Mouse (Mus musculus) embryonic facial prominence, embryonic 10.5 days (tissue): ENCODE measurements at regions not wholly inside any gene's neighbourhood (a gene's known extent, or its start where the extent isn't known, plus 50 kb on each side); places are given as distances from the start of the nearest gene placed in this dataset.
A peak's percentile ranks its signal among the peaks of the same experiment; 100 is the strongest.

Experiments used
- DNase-seq: peaks from one replicate; pipeline ENCODE4 v3.0.0-alpha.2; 2017; ENCODE audit warnings: low spot score
- H3K27ac ChIP-seq: fragments of 300-500 bp; sonication (generic); replicated peaks from 2 replicates; pipeline ENCODE4 v1.5.1; 2016; ENCODE audit warnings: mild to moderate bottlenecking
- H3K27me3 ChIP-seq: fragments of 300-500 bp; sonication (generic); replicated peaks from 2 replicates; pipeline ENCODE4 v1.6.1; 2016; ENCODE audit warnings: low read depth, mild to moderate bottlenecking; ENCODE audit not compliant: poor library complexity, severe bottlenecking
- H3K36me3 ChIP-seq: fragments of 300-500 bp; sonication (generic); replicated peaks from 2 replicates; pipeline ENCODE4 v1.6.1; 2016; ENCODE audit warnings: mild to moderate bottlenecking, moderate library complexity
- H3K4me1 ChIP-seq: fragments of 300-500 bp; sonication (generic); 2 replicates; pipeline ENCODE4 v1.6.1; 2016
- H3K4me3 ChIP-seq: fragments of 300-500 bp; sonication (generic); 2 replicates; pipeline ENCODE4 v1.5.1; 2016; ENCODE audit warnings: mild to moderate bottlenecking, moderate library complexity
- H3K9me3 ChIP-seq: fragments of 300-500 bp; sonication (generic); 2 replicates; pipeline ENCODE4 v1.6.1; 2016; ENCODE audit warnings: mild to moderate bottlenecking
- WGBS: fragments of 180-500 bp; shearing (Covaris S2); methylation state at CpG from one replicate; pipeline ENCODE4 v1.1.7; 2016; 5-methylcytosine and 5-hydroxymethylcytosine counted together

GRCm38 (mm10) chr15:60617371-60617770 lies 236.2 kb downstream of the Fam84b start:
- DNase-seq = no peak
- Histone ChIP-seq H3K9me3 (no peaks in the 10 kb centered on the region), H3K4me1 (no peaks in the 10 kb centered on the region), H3K4me3 (no peak overlapping the region), H3K27ac (no peak overlapping the region), H3K27me3 (no peaks in the 10 kb centered on the region), H3K36me3 (no peaks in the 10 kb centered on the region)
- 72% methylated on average over 2 of the region's 2 CpGs for WGBS

- Histone ChIP-seq H3K4me1 (no peaks in the 10 kb centered on the region), H3K27me3 (no peaks in the 10 kb centered on the region), H3K27ac (no peak overlapping the region), H3K9me3 (no peaks in the 10 kb centered on the region), H3K4me3 (no peak overlapping the region), H3K36me3 (no peaks in the 10 kb centered on the region)
- no peak for DNase-seq
Measured at GRCm38 (mm10) chr15:60601885-60602284, 251.7 kb downstream of the Fam84b start.

- H3K27ac ChIP-seq = no peak overlapping the region
- WGBS = 85% methylated on average over 5 of the region's 5 CpGs
- no peaks in the 10 kb centered on the region for H3K36me3 ChIP-seq
- no peak for DNase-seq
- no peaks in the 10 kb centered on the region for H3K4me1 ChIP-seq
- no peaks in the 10 kb centered on the region for H3K27me3 ChIP-seq
- H3K9me3 ChIP-seq = no peaks in the 10 kb centered on the region
- H3K4me3 ChIP-seq = no peak overlapping the region
Measured at GRCm38 (mm10) chr15:60577084-60577483, 276.5 kb downstream of the Fam84b start.

- Histone ChIP-seq H3K27me3 (peaks cover 7% of the 10 kb centered on the region; the same call in 1 of the 2 replicates), H3K27ac (no peak overlapping the region), H3K36me3 (no peaks in the 10 kb centered on the region), H3K4me1 (no peaks in the 10 kb centered on the region), H3K4me3 (no peak overlapping the region), H3K9me3 (no peaks in the 10 kb centered on the region)
- DNase-seq = no peak
- WGBS = 91% methylated on average over 3 of the region's 3 CpGs
Measured at GRCm38 (mm10) chr15:60566267-60566666, 287.3 kb downstream of the Fam84b start.

- no peak overlapping the region for H3K27ac ChIP-seq
- H3K9me3 ChIP-seq = no peaks in the 10 kb centered on the region
- peaks cover 7% of the 10 kb centered on the region; the same call in 1 of the 2 replicates for H3K27me3 ChIP-seq
- DNase-seq = peak; percentile 10
- H3K36me3 ChIP-seq = no peaks in the 10 kb centered on the region
- WGBS = 41% methylated on average over 2 of the region's 2 CpGs
- H3K4me1 ChIP-seq = no peaks in the 10 kb centered on the region
- no peak overlapping the region for H3K4me3 ChIP-seq
Measured at GRCm38 (mm10) chr15:60565017-60565416, 288.6 kb downstream of the Fam84b start.

GRCm38 (mm10) chr15:60560641-60561040 lies 292.9 kb downstream of the Fam84b start:
- H3K4me1 ChIP-seq = no peaks in the 10 kb centered on the region
- 83% methylated on average over 1 of the region's 1 CpGs for WGBS
- DNase-seq = no peak
- H3K27ac ChIP-seq = no peak overlapping the region
- no peaks in the 10 kb centered on the region; the same call in 1 of the 2 replicates for H3K27me3 ChIP-seq
- H3K36me3 ChIP-seq = no peaks in the 10 kb centered on the region
- H3K9me3 ChIP-seq = no peaks in the 10 kb centered on the region
- no peak overlapping the region for H3K4me3 ChIP-seq

GRCm38 (mm10) chr15:60555691-60556090 lies 297.9 kb downstream of the Fam84b start:
- Histone ChIP-seq H3K27me3 (no peaks in the 10 kb centered on the region), H3K9me3 (no peaks in the 10 kb centered on the region), H3K27ac (no peak overlapping the region), H3K36me3 (no peaks in the 10 kb centered on the region), H3K4me3 (no peak overlapping the region), H3K4me1 (no peaks in the 10 kb centered on the region)
- 90% methylated on average over 2 of the region's 2 CpGs for WGBS
- no peak for DNase-seq

GRCm38 (mm10) chr15:60554587-60554986 lies 299.0 kb downstream of the Fam84b start:
- DNase-seq = no peak
- Histone ChIP-seq H3K4me3 (no peak overlapping the region), H3K36me3 (no peaks in the 10 kb centered on the region), H3K4me1 (no peaks in the 10 kb centered on the region), H3K27ac (no peak overlapping the region), H3K27me3 (no peaks in the 10 kb centered on the region), H3K9me3 (no peaks in the 10 kb centered on the region)
- WGBS = 44% methylated on average over 1 of the region's 1 CpGs

- H3K27me3 ChIP-seq = no peaks in the 10 kb centered on the region
- no peaks in the 10 kb centered on the region for H3K9me3 ChIP-seq
- no peak overlapping the region for H3K27ac ChIP-seq
- no peak overlapping the region for H3K4me3 ChIP-seq
- no peak for DNase-seq
- WGBS = 90% methylated on average over 7 of the region's 7 CpGs
- no peaks in the 10 kb centered on the region for H3K4me1 ChIP-seq
- no peaks in the 10 kb centered on the region for H3K36me3 ChIP-seq
Measured at GRCm38 (mm10) chr15:60548045-60548444, 305.5 kb downstream of the Fam84b start.

GRCm38 (mm10) chr15:60537191-60537590 lies 316.4 kb downstream of the Fam84b start:
- H3K36me3 ChIP-seq = no peaks in the 10 kb centered on the region
- H3K4me3 ChIP-seq = no peak overlapping the region
- H3K9me3 ChIP-seq = no peaks in the 10 kb centered on the region
- H3K27me3 ChIP-seq = no peaks in the 10 kb centered on the region
- no peaks in the 10 kb centered on the region for H3K4me1 ChIP-seq
- DNase-seq = no peak
- H3K27ac ChIP-seq = no peak overlapping the region
- 83% methylated on average over 4 of the region's 4 CpGs for WGBS

- Histone ChIP-seq H3K36me3 (no peaks in the 10 kb centered on the region), H3K4me1 (no peaks in the 10 kb centered on the region), H3K27ac (no peak overlapping the region), H3K27me3 (no peaks in the 10 kb centered on the region), H3K4me3 (no peak overlapping the region), H3K9me3 (no peaks in the 10 kb centered on the region)
- 84% methylated on average over 9 of the region's 9 CpGs for WGBS
- no peak for DNase-seq
Measured at GRCm38 (mm10) chr15:60534701-60535100, 318.9 kb downstream of the Fam84b start.

- Histone ChIP-seq H3K4me1 (no peaks in the 10 kb centered on the region), H3K4me3 (no peak overlapping the region), H3K9me3 (no peaks in the 10 kb centered on the region), H3K36me3 (no peaks in the 10 kb centered on the region), H3K27ac (no peak overlapping the region), H3K27me3 (no peaks in the 10 kb centered on the region)
- no peak for DNase-seq
- 92% methylated on average over 2 of the region's 2 CpGs for WGBS
Measured at GRCm38 (mm10) chr15:60516810-60517209, 336.8 kb downstream of the Fam84b start.

- no peak overlapping the region for H3K27ac ChIP-seq
Measured at GRCm38 (mm10) chr15:60476755-60477310, 376.7 kb downstream of the Fam84b start.

GRCm38 (mm10) chr15:60475086-60475485 lies 378.5 kb downstream of the Fam84b start:
- no peaks in the 10 kb centered on the region for H3K36me3 ChIP-seq
- H3K4me3 ChIP-seq = no peak overlapping the region
- H3K4me1 ChIP-seq = no peaks in the 10 kb centered on the region
- no peaks in the 10 kb centered on the region for H3K9me3 ChIP-seq
- 33% methylated on average over 3 of the region's 3 CpGs for WGBS
- no peaks in the 10 kb centered on the region for H3K27me3 ChIP-seq
- no peak overlapping the region for H3K27ac ChIP-seq
- DNase-seq = no peak

More at GRCm38 (mm10) chr15:60476755-60477310, 376.7 kb downstream of the Fam84b start:
- Histone ChIP-seq H3K27me3 (no peaks in the 10 kb centered on the region), H3K9me3 (no peaks in the 10 kb centered on the region), H3K36me3 (no peaks in the 10 kb centered on the region), H3K4me3 (no peak overlapping the region), H3K4me1 (no peaks in the 10 kb centered on the region)
- DNase-seq = no peak
- WGBS = 75% methylated on average over 4 of the region's 4 CpGs
